Comparison of ENCODE assay signal across 19 mouse cellular contexts in genomic region chr16:90546591-90546990, GRCm38 (mm10).
DNase-seq lines count a peak whose midpoint lies in the region; ATAC-seq and TF ChIP-seq lines count a peak whose summit lies in the region.
"Had no signal": no experiment of that assay in that cellular context is flagged by ENCODE, and none has a peak within 500 bp of the region (broad histone marks: within the 10 kb centered on the region; RNA-seq: fewer than 3 reads in every experiment).

No protein-coding gene starts in this region.

- no peaks in the 10 kb centered on the region for H3K27me3 ChIP-seq in midbrain, embryonic 13.5 days
- no peaks in the 10 kb centered on the region for H3K27me3 ChIP-seq in midbrain, embryonic 10.5 days (ENCODE audit: low read depth, poor library complexity, severe bottlenecking)
- no peaks in the 10 kb centered on the region for H3K27me3 ChIP-seq in embryonic facial prominence, embryonic 14.5 days (replicated peaks; ENCODE audit: control insufficient read depth, insufficient read depth, low read length)
- no peaks in the 10 kb centered on the region for H3K27me3 ChIP-seq in intestine, postnatal 0 days (replicated peaks; ENCODE audit: control insufficient read depth, insufficient read depth, low read length)
- H3K27me3 ChIP-seq: embryonic facial prominence, embryonic 12.5 days; forebrain, embryonic 15.5 days had no signal

- H3K4me3 ChIP-seq in midbrain, embryonic 13.5 days (replicated peaks): no peak overlapping the region
- H3K4me3 ChIP-seq in midbrain, embryonic 10.5 days: no peak overlapping the region
- no peak overlapping the region for H3K4me3 ChIP-seq in embryonic facial prominence, embryonic 14.5 days (ENCODE audit: low read depth, low read length)
- H3K4me3 ChIP-seq in intestine, postnatal 0 days (ENCODE audit: low read depth, low read length): no peak overlapping the region
- H3K4me3 ChIP-seq: embryonic facial prominence, embryonic 12.5 days; forebrain, embryonic 12.5 days; forebrain, embryonic 15.5 days had no signal

- 0 out of 2 replicates have a peak, but pooled peaks have one; percentile 17 for ATAC-seq in midbrain, embryonic 13.5 days
- ATAC-seq in embryonic facial prominence, embryonic 14.5 days (ENCODE audit: low read depth): peak; percentile 62; the same call in 1 of the 2 replicates
- no peak for ATAC-seq in intestine, postnatal 0 days
- ATAC-seq: forebrain, embryonic 15.5 days; forebrain, postnatal 0 days had no signal

- no peak overlapping the region for H3K9ac ChIP-seq in midbrain, embryonic 13.5 days (replicated peaks)
- H3K9ac ChIP-seq in embryonic facial prominence, embryonic 14.5 days (ENCODE audit: low read depth, low read length): no peak overlapping the region
- no peak overlapping the region for H3K9ac ChIP-seq in intestine, postnatal 0 days (ENCODE audit: low read depth, low read length)
- H3K9ac ChIP-seq: embryonic facial prominence, embryonic 12.5 days; forebrain, embryonic 12.5 days; forebrain, embryonic 15.5 days; forebrain, postnatal 0 days had no signal

- no peaks in the 10 kb centered on the region for H3K36me3 ChIP-seq in midbrain, embryonic 13.5 days
- H3K36me3 ChIP-seq in midbrain, embryonic 10.5 days: no peaks in the 10 kb centered on the region
- no peaks in the 10 kb centered on the region for H3K36me3 ChIP-seq in embryonic facial prominence, embryonic 14.5 days (ENCODE audit: control insufficient read depth, insufficient read depth, low read length)
- no peaks in the 10 kb centered on the region for H3K36me3 ChIP-seq in intestine, postnatal 0 days (ENCODE audit: control insufficient read depth, insufficient read depth)
- H3K36me3 ChIP-seq: embryonic facial prominence, embryonic 12.5 days; forebrain, embryonic 12.5 days; forebrain, embryonic 15.5 days had no signal

- WGBS in midbrain, embryonic 13.5 days: 85% methylated on average over 3 of the region's 3 CpGs
- WGBS in midbrain, embryonic 10.5 days: 93% methylated on average over 3 of the region's 3 CpGs
- WGBS in embryonic facial prominence, embryonic 14.5 days: 69% methylated on average over 3 of the region's 3 CpGs
- 90% methylated on average over 3 of the region's 3 CpGs for WGBS in intestine, postnatal 0 days

- no peaks in the 10 kb centered on the region for H3K9me3 ChIP-seq in midbrain, embryonic 13.5 days
- no peaks in the 10 kb centered on the region for H3K9me3 ChIP-seq in midbrain, embryonic 10.5 days (replicated peaks)
- H3K9me3 ChIP-seq in embryonic facial prominence, embryonic 14.5 days (ENCODE audit: control insufficient read depth, low read length): no peaks in the 10 kb centered on the region
- H3K9me3 ChIP-seq in intestine, postnatal 0 days (ENCODE audit: control insufficient read depth): no peaks in the 10 kb centered on the region
- H3K9me3 ChIP-seq: embryonic facial prominence, embryonic 12.5 days; forebrain, embryonic 12.5 days; forebrain, embryonic 15.5 days had no signal

- no peak for TF ChIP-seq CTCF in intestine, postnatal 0 days (IDR thresholded peaks at IDR 0.05; ENCODE audit: low read depth)

- no peak overlapping the region for H3K4me2 ChIP-seq in midbrain, embryonic 13.5 days (replicated peaks)
- H3K4me2 ChIP-seq in embryonic facial prominence, embryonic 14.5 days (ENCODE audit: low read depth, low read length): no peak overlapping the region
- no peak overlapping the region for H3K4me2 ChIP-seq in intestine, postnatal 0 days (replicated peaks; ENCODE audit: low read depth)
- H3K4me2 ChIP-seq: embryonic facial prominence, embryonic 12.5 days; forebrain, embryonic 12.5 days; forebrain, embryonic 15.5 days had no signal

- H3K4me1 ChIP-seq in midbrain, embryonic 13.5 days (replicated peaks): peaks cover 7% of the 10 kb centered on the region; the same call in 1 of the 2 replicates
- peaks cover 22% of the 10 kb centered on the region for H3K4me1 ChIP-seq in midbrain, embryonic 10.5 days
- H3K4me1 ChIP-seq in embryonic facial prominence, embryonic 14.5 days (ENCODE audit: control insufficient read depth, insufficient read depth, low read length): peaks cover 12% of the 10 kb centered on the region
- H3K4me1 ChIP-seq in intestine, postnatal 0 days (replicated peaks; ENCODE audit: control insufficient read depth, insufficient read depth, low read length): no peaks in the 10 kb centered on the region
- H3K4me1 ChIP-seq: forebrain, embryonic 15.5 days had no signal

- H3K27ac ChIP-seq in midbrain, embryonic 13.5 days: no peak overlapping the region
- H3K27ac ChIP-seq in midbrain, embryonic 10.5 days (replicated peaks): no peak overlapping the region
- H3K27ac ChIP-seq in embryonic facial prominence, embryonic 14.5 days (replicated peaks; ENCODE audit: low read depth, low read length): no peak overlapping the region
- H3K27ac ChIP-seq in intestine, postnatal 0 days (ENCODE audit: low read depth, low read length): no peak overlapping the region
- H3K27ac ChIP-seq: forebrain, embryonic 12.5 days; forebrain, embryonic 15.5 days had no signal

- DNase-seq in midbrain, embryonic 10.5 days (ENCODE audit: low spot score): no peak
- peak; percentile 35 for DNase-seq in embryonic facial prominence, embryonic 14.5 days (ENCODE audit: low spot score)
- DNase-seq in ovary, postnatal 10 days (ENCODE audit: low spot score): no peak
- DNase-seq: adrenal gland, adult 2 months; adrenal gland, postnatal 10 days; adrenal gland, postnatal 25 days; cerebellum, adult 11 months; cerebellum, adult 18-20 months; cerebellum, adult 8-10 months; cerebellum, adult 9-11 months; cerebellum, postnatal 14 days; cerebellum, postnatal 36 days; embryo, embryonic 11 days; forebrain, postnatal 0 days had no signal
